Mouse (Mus musculus): ENCODE measurements around the gene Ddx27.

The Ddx27 gene

GRCm38 (mm10) chr2:167019396-167019795 is 4.4 kb downstream of the Ddx27 start:
- DNase-seq (ENCODE audit: extremely low read depth, low read depth, low spot score): no peak

GRCm38 (mm10) chr2:167028553-167028952 is 13.6 kb downstream of the Ddx27 start:
- no peak for DNase-seq (ENCODE audit: extremely low read depth, low read depth, low spot score)

GRCm38 (mm10) chr2:167030507-167030906 is 15.5 kb downstream of the Ddx27 start:
- DNase-seq (ENCODE audit: extremely low read depth, low read depth, low spot score): no peak

DNA sequence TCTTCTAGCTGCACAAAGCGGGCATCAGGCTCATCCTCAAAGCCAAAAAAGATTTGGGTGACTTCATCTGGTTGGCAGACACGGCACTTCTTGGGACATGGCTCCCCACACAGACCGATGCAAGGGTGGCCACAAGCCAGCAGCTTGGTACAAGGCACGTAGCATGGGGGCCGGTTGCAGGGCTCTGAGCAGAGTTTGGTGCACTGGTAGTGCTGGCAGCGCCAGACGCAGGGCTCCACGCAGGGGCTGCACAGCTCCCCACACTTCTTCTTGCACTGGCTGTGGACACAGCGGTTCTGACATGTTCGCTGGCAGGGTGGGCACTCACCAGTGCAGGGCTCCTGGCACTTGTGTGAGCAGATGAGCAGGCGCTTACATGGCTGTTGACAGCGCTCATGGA is 22.7 kb downstream of the Ddx27 start:
- no peak for DNase-seq (ENCODE audit: extremely low read depth, low read depth, low spot score)

DNA sequence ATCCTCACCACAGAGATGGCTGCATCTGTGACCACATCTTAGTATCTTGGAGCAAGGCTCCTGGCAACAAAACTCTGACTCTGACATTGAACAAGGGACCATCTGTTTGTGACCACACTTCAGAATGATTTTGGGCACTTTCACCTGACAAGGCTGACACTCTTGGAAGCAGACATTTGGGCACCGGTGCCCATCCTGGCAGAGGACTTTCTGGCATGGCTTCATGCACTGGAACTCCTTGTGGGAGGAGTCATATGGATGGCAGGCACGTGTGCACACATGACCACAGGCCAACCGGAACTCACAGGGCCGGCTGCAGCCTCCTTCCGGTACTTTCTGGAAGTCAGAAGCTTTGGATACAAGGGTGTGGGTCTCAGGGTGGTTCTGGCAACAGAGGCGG is 23.3 kb downstream of the Ddx27 start:
- DNase-seq (ENCODE audit: extremely low read depth, low read depth, low spot score): no peak

DNA sequence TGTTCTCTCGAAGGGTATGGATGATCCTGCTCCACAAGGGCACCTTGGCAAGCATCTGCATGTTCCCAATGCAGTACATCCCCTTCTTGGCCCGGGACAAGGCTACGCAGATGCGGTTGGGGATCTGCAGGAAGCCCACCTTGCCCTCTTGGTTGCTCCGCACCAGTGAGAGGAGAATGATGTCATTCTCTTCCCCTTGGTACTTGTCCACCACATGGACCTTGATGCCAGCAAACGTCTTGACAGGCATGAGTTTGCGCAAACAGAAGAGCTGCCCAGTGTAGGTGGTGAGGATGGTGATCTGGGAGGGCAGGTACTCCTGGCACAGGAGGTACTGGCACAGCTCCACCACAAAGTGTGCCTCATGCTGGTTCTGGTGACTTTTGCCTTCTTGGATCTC is 23.7 kb downstream of the Ddx27 start:
- DNase-seq (ENCODE audit: extremely low read depth, low read depth, low spot score): no peak

- no peak for DNase-seq (ENCODE audit: extremely low read depth, low read depth, low spot score)
Measured at GRCm38 (mm10) chr2:167039386-167039785, 24.4 kb downstream of the Ddx27 start.

DNA sequence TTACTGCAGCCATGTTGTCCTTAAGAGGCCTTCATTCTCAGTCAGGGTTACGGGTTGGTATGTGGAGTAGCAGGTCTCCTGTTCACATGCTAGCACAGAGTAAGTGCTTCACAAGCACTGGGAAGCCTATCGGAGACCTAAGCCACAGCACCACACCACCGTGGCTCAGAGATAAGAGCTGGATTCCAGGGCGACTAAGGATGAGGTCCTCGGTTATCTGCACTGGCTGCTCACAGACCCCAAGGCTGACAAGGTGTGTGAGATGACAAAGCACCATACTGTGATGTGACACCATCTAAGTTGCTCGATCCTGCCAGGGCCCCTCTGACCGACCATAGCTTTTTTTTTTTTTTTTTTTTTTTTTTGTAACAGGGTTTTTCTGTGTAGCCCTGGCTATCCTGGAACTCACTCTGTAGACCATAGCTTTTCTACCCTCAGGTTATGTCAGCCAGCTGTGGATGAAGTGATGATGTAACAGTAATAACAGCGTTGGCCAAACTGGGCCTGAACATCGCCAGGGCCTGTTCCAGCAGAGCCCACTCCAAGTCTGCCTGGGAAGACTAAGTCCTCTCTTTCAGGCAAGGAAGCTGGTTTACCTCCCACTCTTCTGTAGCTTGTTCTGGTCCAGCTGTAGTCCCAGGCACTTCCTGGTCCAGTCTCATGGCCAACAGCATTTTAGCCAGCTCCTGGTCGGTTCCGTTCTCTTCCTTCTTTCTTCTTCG is 28.6 kb downstream of the Ddx27 start:
- peak; percentile 54 for DNase-seq (ENCODE audit: extremely low read depth, low read depth, low spot score)

DNA sequence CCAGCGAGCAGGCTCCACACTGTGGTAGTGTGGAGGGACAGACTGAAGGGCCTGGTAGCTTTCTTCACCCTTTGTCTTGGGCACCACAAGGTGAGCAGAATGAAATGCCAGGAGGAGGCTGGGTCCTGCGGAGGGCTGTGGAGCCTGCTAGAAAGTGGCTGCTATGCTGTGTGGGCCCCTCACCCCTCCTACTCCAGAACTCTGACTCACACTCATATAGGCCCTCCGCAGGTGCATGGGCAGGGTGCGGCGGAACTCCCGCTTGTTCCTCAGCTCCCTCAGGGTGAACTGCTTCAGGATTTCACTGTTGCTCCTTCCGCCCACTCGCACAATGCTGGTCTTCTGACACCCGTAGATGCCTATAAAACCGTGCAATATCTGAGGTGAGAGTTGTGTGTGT is 33.2 kb downstream of the Ddx27 start:
- DNase-seq (ENCODE audit: extremely low read depth, low read depth, low spot score): no peak

DNA sequence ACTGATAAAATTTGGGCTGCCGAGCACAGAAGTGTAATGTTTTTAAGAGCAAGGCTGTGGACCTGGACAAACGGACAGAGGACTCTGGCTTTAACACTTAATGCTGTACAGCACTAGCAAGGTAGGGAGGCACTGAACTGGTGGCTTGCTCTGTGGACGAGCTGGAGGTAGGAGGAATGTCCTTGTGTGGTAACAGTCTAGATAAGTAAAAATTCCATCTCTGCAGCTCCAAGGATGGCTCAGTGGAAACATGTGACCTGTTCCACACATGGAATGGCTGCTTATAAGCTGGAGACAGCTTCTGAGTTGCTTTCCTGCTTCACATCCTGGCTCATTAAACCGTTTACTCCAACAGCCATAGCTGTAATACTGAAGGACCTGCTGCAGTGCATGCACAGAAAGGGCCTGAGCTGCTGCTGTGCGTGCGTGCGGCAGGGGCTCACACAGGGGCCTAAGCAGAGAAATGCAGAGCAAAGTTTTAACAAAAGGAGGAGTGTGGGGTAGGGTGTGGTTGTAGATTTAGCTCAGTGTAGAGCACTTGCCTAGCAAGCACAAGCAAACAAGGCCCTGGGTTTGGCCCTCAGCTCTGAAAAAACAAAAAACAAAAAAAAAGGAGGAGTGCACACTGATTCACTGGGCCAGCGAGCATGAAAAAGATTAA is 33.8 kb downstream of the Ddx27 start:
- DNase-seq (ENCODE audit: extremely low read depth, low read depth, low spot score): no peak

DNA sequence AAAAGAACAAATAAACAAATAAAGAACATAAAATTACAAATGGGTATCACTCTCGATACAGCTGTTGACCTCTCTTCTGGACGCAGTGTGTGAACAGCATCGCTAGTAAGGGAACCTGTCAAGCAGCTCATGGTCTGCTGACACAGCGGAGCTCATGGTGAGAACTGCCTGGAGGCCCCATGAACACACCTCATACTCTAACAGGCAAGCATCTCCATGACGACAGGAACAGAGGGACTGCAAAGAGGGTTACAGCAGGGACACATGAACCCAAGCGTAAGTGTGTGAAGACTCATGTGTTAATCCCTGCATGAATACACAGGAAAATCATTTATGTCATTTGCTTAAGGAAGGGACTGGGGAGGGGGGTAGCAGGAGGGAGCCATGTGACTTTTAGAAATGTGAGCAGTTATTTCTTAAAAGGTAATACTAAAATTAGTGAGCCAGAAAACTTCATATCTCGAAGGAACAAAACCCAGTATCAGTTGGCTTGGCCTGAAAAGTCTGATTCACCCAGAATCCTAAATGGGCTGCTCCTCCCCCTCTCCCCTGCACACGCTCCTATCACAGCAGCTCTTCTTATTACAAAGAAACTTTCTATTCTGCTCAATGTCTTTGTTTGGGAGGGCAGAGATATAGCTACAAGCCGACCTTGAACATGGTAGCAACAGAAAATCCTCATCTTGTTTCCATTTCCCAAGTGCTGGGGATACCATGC is 38.3 kb downstream of the Ddx27 start:
- DNase-seq (ENCODE audit: extremely low read depth, low read depth, low spot score): no peak

DNA sequence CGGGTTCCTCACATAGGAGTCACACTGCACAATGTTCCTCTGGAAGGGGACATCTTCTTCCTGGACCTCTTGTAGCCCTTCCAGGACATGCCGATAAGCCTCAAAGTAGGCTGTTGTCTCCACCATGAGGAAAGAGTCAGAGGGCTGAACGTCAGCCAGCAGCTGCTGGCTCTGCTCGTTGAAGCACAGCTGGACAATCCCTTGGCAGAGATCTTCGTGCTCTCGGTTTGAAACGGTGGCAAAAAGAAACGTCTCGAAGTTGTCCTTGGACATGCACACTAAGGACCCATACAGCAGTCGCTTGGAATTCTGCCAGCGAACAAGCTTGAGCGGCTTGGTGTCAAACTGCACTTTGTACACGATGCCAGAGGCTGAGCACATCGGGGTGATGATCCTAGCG is 40.4 kb downstream of the Ddx27 start:
- no peak for DNase-seq (ENCODE audit: extremely low read depth, low read depth, low spot score)

DNA sequence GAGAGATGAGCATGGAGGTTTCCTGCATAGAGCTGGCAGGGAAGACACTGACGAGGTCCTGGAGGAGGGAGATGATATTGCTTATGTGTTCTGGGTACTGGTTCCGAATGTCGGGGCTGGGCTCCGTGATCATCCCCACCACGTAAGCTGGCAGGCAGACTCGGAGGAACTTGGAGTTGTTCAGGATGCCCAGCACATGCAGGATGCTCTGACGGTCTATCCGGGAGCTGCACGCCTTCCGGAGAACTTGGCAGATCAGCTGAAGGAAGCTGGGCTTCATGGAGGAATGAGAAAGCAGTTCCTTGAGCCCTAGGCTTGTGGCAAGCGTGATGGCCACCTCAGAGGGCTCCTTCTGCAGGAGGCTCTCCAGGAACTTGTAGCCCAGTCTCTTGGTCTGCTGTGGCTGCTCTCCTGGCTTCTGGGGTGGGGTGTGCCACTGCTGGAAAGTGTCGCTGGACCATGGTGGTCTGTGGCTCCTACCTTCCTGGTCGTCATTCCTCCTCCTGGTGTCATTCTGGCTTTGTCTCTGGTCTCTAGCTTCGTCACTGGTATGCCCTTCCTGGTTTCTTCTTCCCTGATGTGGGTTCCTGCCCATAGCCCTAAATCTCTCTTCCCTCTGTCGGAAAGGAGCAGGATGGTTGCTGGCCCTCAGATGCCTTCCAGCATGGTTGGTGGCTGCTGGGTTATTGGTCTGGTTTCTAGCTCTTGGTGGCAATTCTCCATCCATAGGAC is 41.4 kb downstream of the Ddx27 start:
- no peak for DNase-seq (ENCODE audit: extremely low read depth, low read depth, low spot score)

GRCm38 (mm10) chr2:167056942-167057323 is 41.9 kb downstream of the Ddx27 start:
- DNase-seq (ENCODE audit: extremely low read depth, low read depth, low spot score): peak; percentile 90

GRCm38 (mm10) chr2:167058201-167058600 is 43.2 kb downstream of the Ddx27 start:
- DNase-seq (ENCODE audit: extremely low read depth, low read depth, low spot score): no peak

DNA sequence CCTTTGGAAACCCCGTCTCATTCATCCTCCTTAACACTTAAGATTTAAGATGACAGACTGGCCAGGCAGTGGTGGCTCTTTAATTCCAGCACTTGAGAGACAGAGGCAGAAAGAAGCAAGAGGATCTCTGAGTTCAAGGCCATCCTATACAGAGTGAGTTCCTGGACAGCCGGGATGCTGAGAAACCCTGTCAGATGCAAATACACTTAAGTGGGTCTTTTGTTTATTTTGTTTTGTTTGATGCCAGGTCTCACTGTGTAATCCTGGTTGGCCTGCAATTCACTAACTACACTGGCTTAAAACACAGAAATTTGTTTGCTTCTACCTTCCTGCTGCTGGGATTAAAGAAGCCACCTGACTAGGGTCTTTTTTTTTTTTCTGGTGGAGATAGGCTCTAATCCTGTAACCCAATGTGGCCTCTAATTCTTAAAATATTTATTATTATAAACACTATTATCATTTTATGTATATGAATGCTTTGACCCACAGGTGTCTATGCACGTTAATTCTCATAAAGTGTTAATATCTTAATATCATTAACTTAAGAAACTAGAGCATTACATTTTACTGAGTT is 43.9 kb downstream of the Ddx27 start:
- DNase-seq (ENCODE audit: extremely low read depth, low read depth, low spot score): no peak

GRCm38 (mm10) chr2:167059536-167059935 is 44.5 kb downstream of the Ddx27 start:
- no peak for DNase-seq (ENCODE audit: extremely low read depth, low read depth, low spot score)

DNA sequence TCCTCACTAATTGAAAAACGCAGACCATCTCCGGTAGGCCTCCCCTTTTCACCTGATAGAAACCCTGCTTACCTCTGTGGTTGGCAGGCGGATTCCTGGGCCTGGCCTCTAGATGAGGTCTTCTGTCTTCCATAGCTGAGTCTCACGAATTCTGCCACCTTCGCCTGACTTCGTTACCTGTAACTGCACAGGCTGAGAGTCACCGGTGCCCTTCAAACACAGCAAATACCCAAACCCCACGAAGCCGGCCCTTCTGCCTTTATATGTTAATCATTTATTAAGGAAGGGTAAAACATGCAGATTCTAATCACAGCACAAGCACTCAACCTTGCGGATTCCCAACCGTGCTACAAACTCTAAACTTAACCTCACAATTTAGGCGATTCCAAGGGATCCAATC is 45.0 kb downstream of the Ddx27 start:
- DNase-seq (ENCODE audit: extremely low read depth, low read depth, low spot score): no peak

GRCm38 (mm10) chr2:167060360-167060759 is 45.4 kb downstream of the Ddx27 start:
- no peak for DNase-seq (ENCODE audit: extremely low read depth, low read depth, low spot score)

GRCm38 (mm10) chr2:167060761-167061160 is 45.8 kb downstream of the Ddx27 start:
- no peak for DNase-seq (ENCODE audit: extremely low read depth, low read depth, low spot score)

- no peak for DNase-seq (ENCODE audit: extremely low read depth, low read depth, low spot score)
Measured at GRCm38 (mm10) chr2:167061381-167062034, 46.5 kb downstream of the Ddx27 start.
